Mouse (Mus musculus): ENCODE results near the gene Hoxc4. TPM values are rescaled to one million over a fixed set of nuclear protein-coding genes. Genes with fewer than 3 reads are reported as not detected.

Hoxc4 gene
- polyA plus RNA-seq, 1 experiment from 2014 or later: not detected

- Histone ChIP-seq H3K4me3 (ENCODE audit: low read depth, low read length) (no peak overlapping the region), H3K27ac (ENCODE audit: low read depth, low read length) (no peak overlapping the region), H3K4me1 (replicated peaks; ENCODE audit: control insufficient read depth, insufficient read depth, low read length) (peaks cover 3% of the 10 kb centered on the region; the same call in 1 of the 2 replicates), H3K27me3 (ENCODE audit: control insufficient read depth, insufficient read depth, low read length) (peaks cover 97% of the 10 kb centered on the region), H3K9ac (ENCODE audit: low read length) (no peak overlapping the region), H3K36me3 (ENCODE audit: control insufficient read depth, insufficient read depth, low read length) (no peaks in the 10 kb centered on the region), H3K4me2 (ENCODE audit: low read depth, low read length, severe bottlenecking) (no peak overlapping the region), H3K9me3 (ENCODE audit: control insufficient read depth, low read length) (no peaks in the 10 kb centered on the region)
- WGBS: 1% methylated on average over 3 of the region's 3 CpGs
- DNase-seq (ENCODE audit: low spot score): no peak
- no peak for ATAC-seq (replicated peaks; ENCODE audit: low FRiP score)
These were observed 21.3 kb upstream of the Hoxc4 start for GRCm38 (mm10) chr15:102997431-102997830.

GRCm38 (mm10) chr15:102997939-102998355, 20.8 kb upstream of the Hoxc4 start, which contains the start of gene Hoxc6:
Gene Hoxc6 (plus strand): TSS chr15:102998257.
- 1% methylated on average over 19 of the region's 19 CpGs for WGBS
- DNase-seq (ENCODE audit: low spot score): no peak
- ATAC-seq (replicated peaks; ENCODE audit: low FRiP score): no peak
- H3K36me3 ChIP-seq (ENCODE audit: control insufficient read depth, insufficient read depth, low read length): no peaks in the 10 kb centered on the region
- peak within 1 kb of the TSS; percentile 43; the same call in 1 of the 2 replicates for H3K4me2 ChIP-seq (ENCODE audit: low read depth, low read length, severe bottlenecking)
- peaks cover 97% of the 10 kb centered on the region for H3K27me3 ChIP-seq (ENCODE audit: control insufficient read depth, insufficient read depth, low read length)
- no peak within 1 kb of the TSS for H3K9ac ChIP-seq (ENCODE audit: low read length)
- H3K4me3 ChIP-seq (ENCODE audit: low read depth, low read length): peak within 1 kb of the TSS; percentile 14; the same call in 1 of the 2 replicates
- no peak within 1 kb of the TSS for H3K27ac ChIP-seq (ENCODE audit: low read depth, low read length)
- H3K4me1 ChIP-seq (replicated peaks; ENCODE audit: control insufficient read depth, insufficient read depth, low read length): peaks cover 3% of the 10 kb centered on the region; the same call in 1 of the 2 replicates
- no peaks in the 10 kb centered on the region for H3K9me3 ChIP-seq (ENCODE audit: control insufficient read depth, low read length)

- Histone ChIP-seq H3K9me3 (ENCODE audit: control insufficient read depth, low read length) (no peaks in the 10 kb centered on the region), H3K27ac (ENCODE audit: low read depth, low read length) (no peak overlapping the region), H3K4me3 (ENCODE audit: low read depth, low read length) (peak overlapping the region; percentile 14; the same call in 1 of the 2 replicates), H3K9ac (ENCODE audit: low read length) (no peak overlapping the region), H3K27me3 (ENCODE audit: control insufficient read depth, insufficient read depth, low read length) (peaks cover 98% of the 10 kb centered on the region), H3K4me1 (replicated peaks; ENCODE audit: control insufficient read depth, insufficient read depth, low read length) (peaks cover 3% of the 10 kb centered on the region; the same call in 1 of the 2 replicates), H3K36me3 (ENCODE audit: control insufficient read depth, insufficient read depth, low read length) (no peaks in the 10 kb centered on the region), H3K4me2 (ENCODE audit: low read depth, low read length, severe bottlenecking) (peak overlapping the region; percentile 43; the same call in 1 of the 2 replicates)
- no peak for DNase-seq (ENCODE audit: low spot score)
- no peak; the same call in 1 of the 2 replicates for ATAC-seq (replicated peaks; ENCODE audit: low FRiP score)
- WGBS: 1% methylated on average over 19 of the region's 19 CpGs
These were observed 20.0 kb upstream of the Hoxc4 start for GRCm38 (mm10) chr15:102998608-102999182.

DNA sequence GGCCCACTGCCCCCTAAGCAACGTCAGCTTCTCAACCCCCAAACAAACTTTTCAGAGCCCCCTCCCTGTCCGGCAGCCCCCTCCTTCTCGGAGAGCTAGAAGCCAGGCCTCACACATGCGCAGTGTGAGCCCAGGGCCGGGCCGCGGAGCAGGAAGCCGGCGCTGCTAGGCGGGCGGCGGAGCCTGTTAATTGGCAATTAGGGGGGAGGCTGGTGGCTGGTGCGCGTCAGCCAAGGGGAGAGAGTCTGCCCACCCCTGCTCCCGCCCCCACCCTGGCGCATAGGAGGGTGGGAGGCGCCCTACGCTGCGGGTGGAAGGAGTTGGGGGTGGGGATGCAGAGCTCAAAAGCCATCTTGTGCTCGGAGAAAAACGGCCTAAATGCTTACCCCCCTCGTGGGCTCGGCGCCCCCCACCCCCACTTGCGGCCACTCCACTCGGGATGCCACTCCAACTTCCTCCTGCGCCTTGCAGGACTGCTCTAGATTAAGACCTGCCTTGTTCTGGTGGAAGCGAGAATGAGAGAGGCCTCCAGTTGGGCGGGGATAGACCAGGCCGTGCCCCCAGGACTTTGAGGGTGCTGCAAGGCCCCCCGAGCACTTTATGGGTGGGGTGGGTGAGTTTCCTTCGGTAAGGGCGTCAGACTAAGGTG, 19.4 kb upstream of the Hoxc4 start:
- no peak overlapping the region for H3K9ac ChIP-seq (ENCODE audit: low read length)
- H3K4me1 ChIP-seq (replicated peaks; ENCODE audit: control insufficient read depth, insufficient read depth, low read length): peaks cover 3% of the 10 kb centered on the region; the same call in 1 of the 2 replicates
- H3K9me3 ChIP-seq (ENCODE audit: control insufficient read depth, low read length): no peaks in the 10 kb centered on the region
- H3K36me3 ChIP-seq (ENCODE audit: control insufficient read depth, insufficient read depth, low read length): no peaks in the 10 kb centered on the region
- peaks cover 98% of the 10 kb centered on the region for H3K27me3 ChIP-seq (ENCODE audit: control insufficient read depth, insufficient read depth, low read length)
- no peak overlapping the region for H3K27ac ChIP-seq (ENCODE audit: low read depth, low read length)
- ATAC-seq (replicated peaks; ENCODE audit: low FRiP score): peak; percentile 91
- WGBS: under 1% methylated on average over 33 of the region's 33 CpGs
- H3K4me2 ChIP-seq (ENCODE audit: low read depth, low read length, severe bottlenecking): peak overlapping the region; percentile 43
- DNase-seq (ENCODE audit: low spot score): peak; percentile 85
- peak overlapping the region; percentile 14; the same call in 1 of the 2 replicates for H3K4me3 ChIP-seq (ENCODE audit: low read depth, low read length)

- Histone ChIP-seq H3K4me2 (ENCODE audit: low read depth, low read length, severe bottlenecking) (no peak overlapping the region), H3K9ac (ENCODE audit: low read length) (no peak overlapping the region), H3K36me3 (ENCODE audit: control insufficient read depth, insufficient read depth, low read length) (no peaks in the 10 kb centered on the region), H3K27ac (ENCODE audit: low read depth, low read length) (no peak overlapping the region), H3K9me3 (ENCODE audit: control insufficient read depth, low read length) (no peaks in the 10 kb centered on the region), H3K4me3 (ENCODE audit: low read depth, low read length) (no peak overlapping the region), H3K4me1 (replicated peaks; ENCODE audit: control insufficient read depth, insufficient read depth, low read length) (peaks cover 3% of the 10 kb centered on the region; the same call in 1 of the 2 replicates), H3K27me3 (ENCODE audit: control insufficient read depth, insufficient read depth, low read length) (peaks cover 98% of the 10 kb centered on the region)
- DNase-seq (ENCODE audit: low spot score) (no peak), ATAC-seq (replicated peaks; ENCODE audit: low FRiP score) (0 out of 2 replicates have a peak, but pooled peaks have one; percentile 14)
- under 1% methylated on average over 10 of the region's 11 CpGs for WGBS
These were observed 18.8 kb upstream of the Hoxc4 start for GRCm38 (mm10) chr15:102999955-103000354.

GRCm38 (mm10) chr15:103000501-103000901, 18.2 kb upstream of the Hoxc4 start:
- Histone ChIP-seq H3K9me3 (ENCODE audit: control insufficient read depth, low read length) (no peaks in the 10 kb centered on the region), H3K4me1 (replicated peaks; ENCODE audit: control insufficient read depth, insufficient read depth, low read length) (peaks cover 3% of the 10 kb centered on the region; the same call in 1 of the 2 replicates), H3K27ac (ENCODE audit: low read depth, low read length) (no peak overlapping the region), H3K27me3 (ENCODE audit: control insufficient read depth, insufficient read depth, low read length) (peaks cover 98% of the 10 kb centered on the region), H3K4me2 (ENCODE audit: low read depth, low read length, severe bottlenecking) (no peak overlapping the region), H3K4me3 (ENCODE audit: low read depth, low read length) (no peak overlapping the region), H3K36me3 (ENCODE audit: control insufficient read depth, insufficient read depth, low read length) (no peaks in the 10 kb centered on the region), H3K9ac (ENCODE audit: low read length) (no peak overlapping the region)
- under 1% methylated on average over 24 of the region's 24 CpGs for WGBS
- ATAC-seq (replicated peaks; ENCODE audit: low FRiP score): no peak
- DNase-seq (ENCODE audit: low spot score): no peak

DNA sequence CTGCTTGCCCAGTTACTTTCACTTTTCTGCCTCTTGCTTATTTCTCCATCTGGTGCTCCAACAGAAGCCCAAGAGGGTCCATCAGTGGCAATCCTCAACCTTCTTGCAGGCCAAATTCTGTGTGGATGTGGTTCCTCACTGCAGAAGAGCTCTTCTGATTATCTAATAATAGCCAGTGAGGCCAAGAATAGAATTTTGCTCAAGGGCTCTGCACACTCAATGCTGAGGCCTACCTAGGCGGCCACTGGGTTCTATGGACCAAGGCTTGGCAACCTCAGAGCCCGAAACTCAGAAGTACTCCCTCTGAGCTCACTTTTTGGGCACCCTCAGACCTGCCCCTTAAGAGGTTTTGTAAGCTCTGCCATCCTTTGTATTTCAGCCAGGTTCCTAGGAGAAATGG, 17.4 kb upstream of the Hoxc4 start:
- no peak for ATAC-seq (replicated peaks; ENCODE audit: low FRiP score)
- Histone ChIP-seq H3K4me3 (ENCODE audit: low read depth, low read length) (no peak overlapping the region), H3K27ac (ENCODE audit: low read depth, low read length) (no peak overlapping the region), H3K4me2 (ENCODE audit: low read depth, low read length, severe bottlenecking) (no peak overlapping the region), H3K9me3 (ENCODE audit: control insufficient read depth, low read length) (no peaks in the 10 kb centered on the region), H3K4me1 (replicated peaks; ENCODE audit: control insufficient read depth, insufficient read depth, low read length) (peaks cover 3% of the 10 kb centered on the region; the same call in 1 of the 2 replicates), H3K36me3 (ENCODE audit: control insufficient read depth, insufficient read depth, low read length) (no peaks in the 10 kb centered on the region), H3K27me3 (ENCODE audit: control insufficient read depth, insufficient read depth, low read length) (peaks cover 98% of the 10 kb centered on the region), H3K9ac (ENCODE audit: low read length) (no peak overlapping the region)
- no peak for DNase-seq (ENCODE audit: low spot score)
- WGBS: 3% methylated on average over 2 of the region's 2 CpGs

- Histone ChIP-seq H3K9me3 (ENCODE audit: control insufficient read depth, low read length) (no peaks in the 10 kb centered on the region), H3K36me3 (ENCODE audit: control insufficient read depth, insufficient read depth, low read length) (no peaks in the 10 kb centered on the region), H3K27ac (ENCODE audit: low read depth, low read length) (no peak overlapping the region), H3K4me1 (replicated peaks; ENCODE audit: control insufficient read depth, insufficient read depth, low read length) (peaks cover 3% of the 10 kb centered on the region; the same call in 1 of the 2 replicates), H3K9ac (ENCODE audit: low read length) (no peak overlapping the region), H3K4me2 (ENCODE audit: low read depth, low read length, severe bottlenecking) (no peak overlapping the region), H3K27me3 (ENCODE audit: control insufficient read depth, insufficient read depth, low read length) (peaks cover 99% of the 10 kb centered on the region), H3K4me3 (ENCODE audit: low read depth, low read length) (no peak overlapping the region)
- no peak for DNase-seq (ENCODE audit: low spot score)
- ATAC-seq (replicated peaks; ENCODE audit: low FRiP score): no peak
- 2% methylated on average over 4 of the region's 4 CpGs for WGBS
These were observed 16.6 kb upstream of the Hoxc4 start for GRCm38 (mm10) chr15:103002156-103002555.
